12 mouse cellular contexts compared by ENCODE assay signal in genomic region chr2:29266810-29267209, GRCm38 (mm10). TPM values are rescaled to one million over a fixed set of nuclear protein-coding genes. Genes with fewer than 3 reads are reported as not detected.
A peak's percentile ranks its signal among the peaks of the same experiment; 100 is the strongest.
DNase-seq lines count a peak whose midpoint lies in the region; ATAC-seq and TF ChIP-seq lines count a peak whose summit lies in the region.
"Had no signal": no experiment of that assay in that cellular context is flagged by ENCODE, and none has a peak within 500 bp of the region (broad histone marks: within the 10 kb centered on the region; RNA-seq: fewer than 3 reads in every experiment).

No protein-coding gene starts in this region.

- no peak for ATAC-seq in neural tube, embryonic 12.5 days (ENCODE audit: low FRiP score, low read depth)
- ATAC-seq in hindbrain, embryonic 15.5 days (ENCODE audit: low FRiP score, low read depth): peak; percentile 56; the same call in 1 of the 2 replicates
- ATAC-seq in liver, postnatal 0 days: no peak
- ATAC-seq: intestine, embryonic 15.5 days had no signal

- H3K4me1 ChIP-seq in neural tube, embryonic 12.5 days: peaks cover 15% of the 10 kb centered on the region; the same call in 1 of the 2 replicates
- H3K4me1 ChIP-seq in hindbrain, embryonic 15.5 days (replicated peaks): peaks cover 16% of the 10 kb centered on the region
- peaks cover 7% of the 10 kb centered on the region for H3K4me1 ChIP-seq in olfactory bulb, adult 2 months (ENCODE audit: control insufficient read depth, insufficient read depth, low read length)
- no peaks in the 10 kb centered on the region for H3K4me1 ChIP-seq in liver, postnatal 0 days (ENCODE audit: insufficient read depth)
- H3K4me1 ChIP-seq: embryonic facial prominence, embryonic 12.5 days; intestine, embryonic 15.5 days had no signal

- H3K27ac ChIP-seq in neural tube, embryonic 12.5 days: 0 out of 2 replicates have a peak overlapping the region, but pooled peaks have one; percentile 3
- H3K27ac ChIP-seq in hindbrain, embryonic 15.5 days (replicated peaks): 0 out of 2 replicates have a peak overlapping the region, but pooled peaks have one; percentile 20
- no peak overlapping the region for H3K27ac ChIP-seq in olfactory bulb, adult 2 months (ENCODE audit: insufficient read depth, low read depth, low read length)
- no peak overlapping the region for H3K27ac ChIP-seq in liver, postnatal 0 days (ENCODE audit: low read depth)
- H3K27ac ChIP-seq: embryonic facial prominence, embryonic 12.5 days; intestine, embryonic 15.5 days; lung, embryonic 15.5 days had no signal

- H3K9me3 ChIP-seq in neural tube, embryonic 12.5 days: no peaks in the 10 kb centered on the region
- H3K9me3 ChIP-seq in hindbrain, embryonic 15.5 days: no peaks in the 10 kb centered on the region
- H3K9me3 ChIP-seq in liver, postnatal 0 days (ENCODE audit: low read length): no peaks in the 10 kb centered on the region
- H3K9me3 ChIP-seq: embryonic facial prominence, embryonic 12.5 days; intestine, embryonic 15.5 days; lung, embryonic 15.5 days had no signal

- 0 out of 2 replicates have a peak overlapping the region, but pooled peaks have one; percentile 10 for H3K9ac ChIP-seq in neural tube, embryonic 12.5 days
- no peak overlapping the region for H3K9ac ChIP-seq in hindbrain, embryonic 15.5 days
- H3K9ac ChIP-seq in liver, postnatal 0 days (replicated peaks): no peak overlapping the region
- H3K9ac ChIP-seq: embryonic facial prominence, embryonic 12.5 days; intestine, embryonic 15.5 days; lung, embryonic 15.5 days had no signal

- no peak for TF ChIP-seq EP300 in liver, postnatal 0 days (IDR thresholded peaks at IDR 0.05; ENCODE audit: low read depth)

- no peak overlapping the region for H3K4me2 ChIP-seq in neural tube, embryonic 12.5 days (replicated peaks)
- no peak overlapping the region for H3K4me2 ChIP-seq in hindbrain, embryonic 15.5 days
- no peak overlapping the region for H3K4me2 ChIP-seq in liver, postnatal 0 days (ENCODE audit: low read depth, low read length)
- H3K4me2 ChIP-seq: embryonic facial prominence, embryonic 12.5 days; intestine, embryonic 15.5 days; lung, embryonic 15.5 days had no signal

- H3K4me3 ChIP-seq in neural tube, embryonic 12.5 days: no peak overlapping the region
- no peak overlapping the region for H3K4me3 ChIP-seq in hindbrain, embryonic 15.5 days
- no peak overlapping the region for H3K4me3 ChIP-seq in olfactory bulb, adult 2 months (ENCODE audit: insufficient read depth, low read depth, low read length)
- no peak overlapping the region for H3K4me3 ChIP-seq in liver, postnatal 0 days (ENCODE audit: low read depth, low read length)
- H3K4me3 ChIP-seq: embryonic facial prominence, embryonic 12.5 days; intestine, embryonic 15.5 days; lung, embryonic 15.5 days had no signal

- H3K27me3 ChIP-seq in neural tube, embryonic 12.5 days (replicated peaks): no peaks in the 10 kb centered on the region
- H3K27me3 ChIP-seq in hindbrain, embryonic 15.5 days: no peaks in the 10 kb centered on the region
- no peaks in the 10 kb centered on the region for H3K27me3 ChIP-seq in liver, postnatal 0 days (ENCODE audit: insufficient read depth, low read length)
- H3K27me3 ChIP-seq: embryonic facial prominence, embryonic 12.5 days; intestine, embryonic 15.5 days; lung, embryonic 15.5 days had no signal

- peak; percentile 26 for DNase-seq in cerebellum, adult 11-12 months
- no peak for DNase-seq in cerebellum, adult 8-10 months
- no peak for DNase-seq in neural tube, embryonic 10.5 days (ENCODE audit: extremely low spot score, low spot score)
- no peak for DNase-seq in liver, postnatal 0 days
- no peak for DNase-seq in urinary bladder, postnatal 25 days (ENCODE audit: low spot score)

- TF ChIP-seq POLR2A in olfactory bulb, adult 2 months (IDR thresholded peaks at IDR 0.05; ENCODE audit: insufficient read depth, low read depth, low read length): no peak

- WGBS in neural tube, embryonic 12.5 days: 26% methylated on average over 4 of the region's 4 CpGs
- 26% methylated on average over 4 of the region's 4 CpGs for WGBS in hindbrain, embryonic 15.5 days
- WGBS in olfactory bulb, adult 2 months: 32% methylated on average over 4 of the region's 4 CpGs
- WGBS in liver, postnatal 0 days (ENCODE audit: insufficient replicate concordance): 51% methylated on average over 4 of the region's 4 CpGs

- peak; percentile 5; the same call in 1 of the 2 replicates for TF ChIP-seq CTCF in olfactory bulb, adult 2 months (IDR thresholded peaks at IDR 0.05; ENCODE audit: insufficient read depth, low read depth, low read length)
- no peak for TF ChIP-seq CTCF in liver, postnatal 0 days (IDR thresholded peaks at IDR 0.05; ENCODE audit: low read depth)

- H3K36me3 ChIP-seq in neural tube, embryonic 12.5 days: no peaks in the 10 kb centered on the region
- no peaks in the 10 kb centered on the region for H3K36me3 ChIP-seq in hindbrain, embryonic 15.5 days
- no peaks in the 10 kb centered on the region for H3K36me3 ChIP-seq in liver, postnatal 0 days (replicated peaks; ENCODE audit: insufficient read depth, low read length)
- H3K36me3 ChIP-seq: embryonic facial prominence, embryonic 12.5 days; intestine, embryonic 15.5 days; lung, embryonic 15.5 days had no signal

RNA-seq across cellular contexts. Expression of gene Ntng2, which starts 14.0 kb away (rescaled TPM):
- polyA plus RNA-seq in neural tube, embryonic 12.5 days (2016; fragmentation: Nextera tagmentation; extraction: Ambion mirVana): 2.0 and 2.4 TPM in 2 replicates
- polyA plus RNA-seq in hindbrain, embryonic 15.5 days (2015; fragmentation: Nextera tagmentation; extraction: Ambion mirVana): 3.9 and 5.5 TPM in 2 replicates
- not detected in 2 replicates for polyA plus RNA-seq in olfactory bulb, adult 2 months (2012; ENCODE audit: insufficient read depth, insufficient read length, low replicate concordance, missing spikeins)
- polyA plus RNA-seq in liver, postnatal 0 days (2015; fragmentation: Nextera tagmentation; extraction: Ambion mirVana): 0.27 and 0.38 TPM in 2 replicates
- polyA plus RNA-seq: heart, embryonic 14.5 days had no signal

Comparison
In these comparisons a context has a peak if more than half of its experiments do, and no peak if none do; other contexts are left out.
1. H3K27ac ChIP-seq: peak in neural tube, embryonic 12.5 days (single experiment) and hindbrain, embryonic 15.5 days (single experiment); none in olfactory bulb, adult 2 months (single experiment) and liver, postnatal 0 days (single experiment).